Mouse (Mus musculus) spleen, postnatal 36 days (tissue): ENCODE results near the gene Kctd3.

Source experiments
- DNase-seq, 2 experiments: peaks; one replicate each; pipeline ENCODE4 v3.0.0; 2022; ENCODE audit warnings: low spot score in 2 of 2, mixed read lengths in 1 of 2

The Kctd3 gene

DNA sequence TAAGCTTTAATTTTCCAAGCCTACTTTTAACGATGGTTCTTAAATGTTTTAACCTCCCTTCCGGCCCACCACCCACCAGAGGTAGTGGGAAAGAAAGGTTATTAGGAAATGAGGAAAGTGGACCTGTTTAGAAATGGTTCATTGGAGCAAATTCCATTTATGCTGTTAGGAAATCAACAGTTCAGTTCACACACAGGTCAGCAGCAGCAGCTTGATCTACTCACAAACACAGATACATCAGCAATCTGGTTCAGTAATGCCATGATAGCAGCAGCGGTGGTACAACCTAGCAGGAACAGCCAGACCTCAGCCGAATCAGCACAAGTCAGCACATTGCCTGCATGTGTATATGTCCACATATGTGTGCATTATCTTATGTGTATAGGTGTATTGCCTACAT is 3.0 kb upstream of the Kctd3 start:
- DNase-seq = no peak

DNA sequence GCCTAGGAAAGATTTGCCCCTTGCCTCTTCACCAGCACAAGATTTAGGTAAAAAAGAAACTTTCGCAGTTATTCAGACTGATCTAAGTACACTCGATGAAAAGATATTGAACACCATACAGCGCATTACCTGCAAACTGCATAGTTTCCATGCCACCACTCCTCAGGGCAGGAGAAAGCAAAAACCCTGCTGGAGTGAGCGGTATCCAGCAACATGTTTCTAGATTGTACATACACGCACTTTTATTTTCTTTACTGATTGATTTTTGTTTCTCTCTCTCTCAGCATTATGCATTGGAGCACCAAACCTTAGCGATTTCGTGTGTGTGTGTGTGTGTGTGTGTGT is 311 bp upstream of the Kctd3 start:
- no peak for DNase-seq

- DNase-seq = no peak
Observed at GRCm38 (mm10) chr1:189006826-189007225, 815 bp downstream of the Kctd3 start.

GRCm38 (mm10) chr1:189006267-189006666 is 1.4 kb downstream of the Kctd3 start:
- peak in 1 of 2 experiments; percentile 19 for DNase-seq

GRCm38 (mm10) chr1:189004774-189005173 is 2.9 kb downstream of the Kctd3 start:
- no peak for DNase-seq

- no peak for DNase-seq
Observed at GRCm38 (mm10) chr1:189001815-189002214, 5.8 kb downstream of the Kctd3 start.

DNA sequence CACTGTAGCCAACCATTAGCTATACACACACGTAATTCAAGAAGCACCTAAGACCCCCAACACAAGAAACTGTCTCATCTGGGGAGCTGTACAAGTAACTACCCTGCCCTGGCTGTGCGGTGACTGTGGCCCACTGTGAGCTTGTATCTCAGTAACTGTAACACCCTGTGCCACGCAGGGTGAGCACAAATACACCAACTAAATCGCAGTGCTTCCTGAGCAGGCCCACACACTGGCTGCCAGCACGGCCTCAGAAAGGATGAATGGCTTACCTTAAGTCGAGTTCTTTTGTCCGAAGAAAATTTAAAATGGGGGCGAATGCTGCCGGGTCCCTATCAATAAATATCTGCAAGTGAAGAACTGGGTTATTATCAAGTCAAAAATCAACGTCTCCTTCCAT is 7.7 kb downstream of the Kctd3 start:
- DNase-seq = peak; percentile 54 to 57

- peak; percentile 38 to 61 for DNase-seq
Observed at GRCm38 (mm10) chr1:188997921-188998320, 9.7 kb downstream of the Kctd3 start.

- peak in 1 of 2 experiments; percentile 56 for DNase-seq
Observed at GRCm38 (mm10) chr1:188993218-188993617, 14.4 kb downstream of the Kctd3 start.

GRCm38 (mm10) chr1:188980050-188980449 is 27.6 kb downstream of the Kctd3 start:
- peak; percentile 28 to 36 for DNase-seq

DNA sequence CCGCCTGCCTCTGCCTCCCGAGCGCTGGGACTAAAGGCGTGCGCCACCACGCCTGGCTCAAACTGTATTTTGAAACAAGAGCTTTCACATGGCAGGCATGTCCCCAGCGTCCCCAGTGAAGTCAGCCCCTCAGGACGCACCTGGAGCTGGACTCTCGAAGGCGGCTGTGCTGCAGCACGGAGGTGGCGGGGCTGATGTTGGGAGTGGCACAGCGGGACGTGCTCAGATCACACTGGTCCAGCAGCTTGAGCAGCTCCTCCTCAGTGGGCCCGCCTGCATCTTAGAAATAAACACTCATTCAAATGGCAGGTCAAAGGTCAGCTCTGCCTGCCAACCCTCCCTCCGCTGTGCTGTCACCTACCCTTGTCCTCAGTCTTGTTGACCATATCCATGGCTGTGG is 33.7 kb downstream of the Kctd3 start:
- no peak for DNase-seq

GRCm38 (mm10) chr1:188973078-188973477 is 34.6 kb downstream of the Kctd3 start:
- peak in 1 of 2 experiments; percentile 42 for DNase-seq

DNA sequence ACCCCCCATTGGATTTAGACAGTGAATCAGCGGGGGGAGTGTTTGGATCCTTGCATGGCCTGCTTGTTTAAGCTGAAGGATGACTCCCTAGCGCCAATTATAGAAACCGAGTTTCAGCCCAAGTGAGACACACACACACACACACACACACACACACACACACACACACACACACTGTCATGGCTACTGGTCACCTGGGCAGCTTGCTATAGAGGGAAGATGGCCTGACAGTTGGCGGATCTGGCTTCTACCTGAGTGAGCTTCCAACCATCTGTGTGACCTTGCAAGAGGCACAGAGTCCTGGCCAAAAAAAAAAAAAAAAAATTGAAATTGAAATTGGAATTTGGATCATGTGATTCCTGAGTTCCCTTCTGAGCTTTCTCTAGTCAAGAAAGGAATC is 55.1 kb downstream of the Kctd3 start:
- DNase-seq = no peak

DNA sequence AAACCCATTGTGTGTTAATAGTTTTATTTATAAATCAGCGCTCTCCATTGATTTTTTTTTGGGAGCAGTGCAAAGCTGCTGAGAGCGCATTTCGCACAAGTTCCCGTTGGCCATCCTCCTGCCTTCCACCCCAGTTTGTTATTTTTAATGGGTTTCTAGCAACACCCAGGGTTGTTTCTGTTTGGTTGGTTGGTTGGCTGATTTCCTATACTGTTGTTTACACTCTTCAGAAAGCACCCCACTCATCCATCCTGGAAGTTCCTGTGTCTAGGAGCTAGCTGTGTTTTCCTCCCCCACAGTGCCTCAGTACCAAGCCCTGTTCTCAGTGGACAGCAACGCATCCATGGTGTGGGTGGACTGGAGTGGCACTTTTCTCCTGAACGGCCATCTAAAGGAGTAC is 56.5 kb downstream of the Kctd3 start:
- no peak for DNase-seq

- DNase-seq = no peak
Observed at GRCm38 (mm10) chr1:188948276-188948675, 59.4 kb downstream of the Kctd3 start.

- DNase-seq = no peak
Observed at GRCm38 (mm10) chr1:188947794-188948193, 59.8 kb downstream of the Kctd3 start.

DNA sequence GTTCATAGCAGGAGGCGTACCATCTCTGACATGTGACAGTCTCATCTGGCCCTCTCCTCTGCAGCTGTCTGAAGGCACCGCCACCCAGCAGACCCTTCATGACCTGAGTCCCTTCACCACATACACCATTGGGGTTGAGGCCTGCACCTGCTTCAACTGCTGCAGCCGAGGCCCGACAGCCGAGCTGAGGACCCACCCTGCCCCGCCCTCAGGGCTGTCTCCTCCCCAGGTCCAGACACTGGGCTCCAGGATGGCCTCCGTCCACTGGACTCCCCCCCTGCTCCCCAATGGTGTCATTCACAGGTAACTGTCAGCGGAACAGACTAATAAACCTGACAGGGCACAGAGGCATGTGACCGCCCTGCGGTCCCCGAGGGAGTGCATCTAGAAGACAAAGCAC is 60.8 kb downstream of the Kctd3 start:
- no peak for DNase-seq

GRCm38 (mm10) chr1:188945326-188945725 is 62.3 kb downstream of the Kctd3 start:
- DNase-seq = no peak

GRCm38 (mm10) chr1:188937246-188937780 is 70.3 kb downstream of the Kctd3 start:
- no peak for DNase-seq
